Mouse (Mus musculus): ENCODE data around the gene Madd. TPM values are rescaled to one million over a fixed set of nuclear protein-coding genes. Genes with fewer than 3 reads are reported as not detected.

Gene Madd
- total and polyA plus RNA-seq, 2 experiments from 2014 or later: 2.4 to 4.3 TPM

- H3K9me3 ChIP-seq (replicated peaks; ENCODE audit: control insufficient read depth, low read length): no peaks in the 10 kb centered on the region
- H3K27me3 ChIP-seq (ENCODE audit: control insufficient read depth, insufficient read depth, low read length): no peaks in the 10 kb centered on the region
- H3K4me3 ChIP-seq (ENCODE audit: low read depth, low read length): no peak overlapping the region
- WGBS: 88% methylated on average over 9 of the region's 9 CpGs
- peaks cover 55% of the 10 kb centered on the region for H3K36me3 ChIP-seq (replicated peaks; ENCODE audit: control insufficient read depth, insufficient read depth, low read length)
- H3K27ac ChIP-seq (ENCODE audit: low read depth): no peak overlapping the region
- H3K4me1 ChIP-seq (ENCODE audit: control insufficient read depth, insufficient read depth): peaks cover 17% of the 10 kb centered on the region; the same call in 1 of the 2 replicates
- H3K9ac ChIP-seq (replicated peaks; ENCODE audit: low read depth, low read length): no peak overlapping the region
- no peak for TF ChIP-seq CTCF (IDR thresholded peaks at IDR 0.05; ENCODE audit: low read depth)
- TF ChIP-seq EP300 (IDR thresholded peaks at IDR 0.05; ENCODE audit: low read depth): no peak
- H3K4me2 ChIP-seq (ENCODE audit: low read depth, low read length): no peak overlapping the region
- DNase-seq (ENCODE audit: low spot score) (no peak), ATAC-seq (ENCODE audit: insufficient read depth, low read depth) (no peak)
These were observed 22.7 kb upstream of the Madd start for GRCm38 (mm10) chr2:91206254-91206775.

GRCm38 (mm10) chr2:91202972-91203656 is 19.5 kb upstream of the Madd start:
- H3K27me3 ChIP-seq (ENCODE audit: control insufficient read depth, insufficient read depth, low read length): no peaks in the 10 kb centered on the region
- TF ChIP-seq CTCF (IDR thresholded peaks at IDR 0.05; ENCODE audit: low read depth) (no peak), EP300 (IDR thresholded peaks at IDR 0.05; ENCODE audit: low read depth) (no peak)
- H3K36me3 ChIP-seq (replicated peaks; ENCODE audit: control insufficient read depth, insufficient read depth, low read length): peaks cover 26% of the 10 kb centered on the region
- H3K27ac ChIP-seq (ENCODE audit: low read depth): peak overlapping the region; percentile 95
- ATAC-seq (ENCODE audit: insufficient read depth, low read depth) (peak; percentile 15; the same call in 1 of the 2 replicates), DNase-seq (ENCODE audit: low spot score) (no peak)
- peaks cover 17% of the 10 kb centered on the region; the same call in 1 of the 2 replicates for H3K4me1 ChIP-seq (ENCODE audit: control insufficient read depth, insufficient read depth)
- peak overlapping the region; percentile 65 for H3K4me3 ChIP-seq (ENCODE audit: low read depth, low read length)
- no peaks in the 10 kb centered on the region for H3K9me3 ChIP-seq (replicated peaks; ENCODE audit: control insufficient read depth, low read length)
- H3K9ac ChIP-seq (replicated peaks; ENCODE audit: low read depth, low read length): peak overlapping the region; percentile 78
- 13% methylated on average over 20 of the region's 20 CpGs for WGBS
- peak overlapping the region; percentile 83 for H3K4me2 ChIP-seq (ENCODE audit: low read depth, low read length)

DNA sequence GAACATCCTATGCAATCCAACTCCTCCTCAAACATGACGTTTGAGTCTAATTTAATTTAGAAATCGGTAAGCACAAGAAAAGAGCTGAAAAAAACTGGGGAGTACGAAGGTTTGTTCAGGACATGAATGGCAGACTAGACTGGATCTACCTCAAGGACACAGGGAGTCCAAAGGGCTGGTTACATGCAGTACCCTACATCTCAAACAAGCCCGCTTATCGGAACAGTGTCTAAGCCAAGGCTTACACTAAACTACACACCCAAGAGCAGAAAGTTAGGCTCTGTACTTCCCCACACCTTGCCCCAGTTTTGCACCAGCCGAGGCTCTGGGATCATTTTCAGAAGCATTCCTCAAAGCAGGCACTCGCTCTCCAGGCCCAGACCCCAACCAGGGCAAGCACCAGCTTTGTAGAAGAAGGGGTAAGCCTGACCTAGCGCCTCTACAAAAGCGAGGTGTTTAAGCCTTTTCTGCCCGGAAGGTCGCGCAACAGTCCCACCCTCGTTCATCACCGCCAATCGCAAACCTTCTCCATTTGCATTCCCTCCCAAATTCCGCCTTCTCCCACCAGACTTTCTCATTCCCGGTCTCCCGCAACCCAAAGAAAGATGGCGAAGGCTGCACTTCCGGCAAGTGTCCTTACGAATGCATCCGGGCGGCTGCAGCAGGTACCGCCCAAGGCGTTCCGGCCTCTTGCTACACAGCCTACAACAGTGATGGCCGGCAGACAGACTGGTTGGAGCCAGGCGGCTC is 18.8 kb upstream of the Madd start, which contains the start of the genes Nr1h3 and Acp2:
Nr1h3 (minus strand) TSS at position 613 of the 750 bp plus-strand sequence.
Acp2 (plus strand) TSS at position 664 of the 750 bp plus-strand sequence.
- ATAC-seq (ENCODE audit: insufficient read depth, low read depth) (peak; percentile 97), DNase-seq (ENCODE audit: low spot score) (peak; percentile 96)
- Histone ChIP-seq H3K4me1 (ENCODE audit: control insufficient read depth, insufficient read depth) (peaks cover 17% of the 10 kb centered on the region; the same call in 1 of the 2 replicates), H3K36me3 (replicated peaks; ENCODE audit: control insufficient read depth, insufficient read depth, low read length) (peaks cover 19% of the 10 kb centered on the region), H3K9me3 (replicated peaks; ENCODE audit: control insufficient read depth, low read length) (no peaks in the 10 kb centered on the region), H3K27ac (ENCODE audit: low read depth) (peak within 1 kb of the TSS; percentile 95), H3K4me2 (ENCODE audit: low read depth, low read length) (peak within 1 kb of the TSS; percentile 83), H3K27me3 (ENCODE audit: control insufficient read depth, insufficient read depth, low read length) (no peaks in the 10 kb centered on the region), H3K4me3 (ENCODE audit: low read depth, low read length) (peak within 1 kb of the TSS; percentile 65), H3K9ac (replicated peaks; ENCODE audit: low read depth, low read length) (peak within 1 kb of the TSS; percentile 78)
- TF ChIP-seq CTCF (IDR thresholded peaks at IDR 0.05; ENCODE audit: low read depth) (peak; percentile 8; the same call in 1 of the 2 replicates), EP300 (IDR thresholded peaks at IDR 0.05; ENCODE audit: low read depth) (peak; percentile 60; the same call in 1 of the 2 replicates)
- 3% methylated on average over 28 of the region's 28 CpGs for WGBS

DNA sequence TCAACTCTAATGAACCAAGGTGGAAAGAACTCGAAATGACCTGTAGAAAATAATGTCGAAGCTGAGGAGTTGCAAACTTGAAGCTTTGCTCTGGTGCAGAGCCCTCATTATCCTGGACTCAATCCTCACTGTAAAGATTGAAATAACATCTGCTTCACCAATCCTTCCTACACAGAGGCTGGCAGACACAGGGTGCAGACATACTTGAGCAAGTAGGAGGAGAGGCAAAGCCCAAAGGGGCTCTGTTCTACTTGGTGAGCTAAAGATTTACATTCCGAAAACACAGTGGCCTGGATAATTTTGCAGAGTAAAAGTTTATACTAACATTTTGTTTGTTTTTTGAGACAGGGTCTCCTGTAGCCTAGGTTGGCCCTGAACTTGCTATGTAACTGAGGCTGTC is 15.3 kb upstream of the Madd start:
- no peak overlapping the region for H3K4me2 ChIP-seq (ENCODE audit: low read depth, low read length)
- no peak for ATAC-seq (ENCODE audit: insufficient read depth, low read depth)
- TF ChIP-seq CTCF (IDR thresholded peaks at IDR 0.05; ENCODE audit: low read depth) (no peak), EP300 (IDR thresholded peaks at IDR 0.05; ENCODE audit: low read depth) (no peak)
- H3K27me3 ChIP-seq (ENCODE audit: control insufficient read depth, insufficient read depth, low read length): no peaks in the 10 kb centered on the region
- no peak for DNase-seq (ENCODE audit: low spot score)
- peaks cover 31% of the 10 kb centered on the region; the same call in 1 of the 2 replicates for H3K4me1 ChIP-seq (ENCODE audit: control insufficient read depth, insufficient read depth)
- H3K9ac ChIP-seq (replicated peaks; ENCODE audit: low read depth, low read length): no peak overlapping the region
- H3K4me3 ChIP-seq (ENCODE audit: low read depth, low read length): no peak overlapping the region
- H3K9me3 ChIP-seq (replicated peaks; ENCODE audit: control insufficient read depth, low read length): no peaks in the 10 kb centered on the region
- H3K27ac ChIP-seq (ENCODE audit: low read depth): no peak overlapping the region
- 80% methylated on average over 3 of the region's 3 CpGs for WGBS
- H3K36me3 ChIP-seq (replicated peaks; ENCODE audit: control insufficient read depth, insufficient read depth, low read length): no peaks in the 10 kb centered on the region

DNA sequence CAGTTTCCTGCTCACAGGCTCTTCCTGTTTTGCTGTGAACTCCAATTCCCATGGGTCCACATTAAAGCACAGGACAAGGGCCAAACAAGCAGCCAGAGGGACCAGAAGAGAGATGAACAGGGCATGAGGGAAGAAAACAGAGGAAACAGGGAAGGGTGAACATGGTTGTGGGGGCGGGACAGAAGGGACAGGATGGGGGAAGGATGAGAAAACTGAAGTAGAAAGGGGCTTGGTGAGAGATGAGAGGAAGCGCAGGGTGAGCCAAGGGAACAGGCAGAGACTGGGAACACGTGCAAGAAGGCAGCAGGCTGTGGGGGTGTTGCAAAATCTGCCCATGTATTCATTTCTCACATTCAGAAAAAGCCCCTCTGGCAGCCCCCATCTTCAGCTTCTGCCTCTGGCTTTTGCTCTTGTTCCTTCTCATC is 13.0 kb upstream of the Madd start:
- TF ChIP-seq EP300 (IDR thresholded peaks at IDR 0.05; ENCODE audit: low read depth) (no peak), CTCF (IDR thresholded peaks at IDR 0.05; ENCODE audit: low read depth) (no peak)
- Histone ChIP-seq H3K9me3 (replicated peaks; ENCODE audit: control insufficient read depth, low read length) (no peaks in the 10 kb centered on the region), H3K27ac (ENCODE audit: low read depth) (peak overlapping the region; percentile 30), H3K27me3 (ENCODE audit: control insufficient read depth, insufficient read depth, low read length) (no peaks in the 10 kb centered on the region), H3K4me2 (ENCODE audit: low read depth, low read length) (no peak overlapping the region), H3K4me3 (ENCODE audit: low read depth, low read length) (no peak overlapping the region), H3K9ac (replicated peaks; ENCODE audit: low read depth, low read length) (no peak overlapping the region), H3K4me1 (ENCODE audit: control insufficient read depth, insufficient read depth) (peaks cover 16% of the 10 kb centered on the region; the same call in 1 of the 2 replicates), H3K36me3 (replicated peaks; ENCODE audit: control insufficient read depth, insufficient read depth, low read length) (no peaks in the 10 kb centered on the region)
- WGBS: 52% methylated on average over 3 of the region's 3 CpGs
- peak; percentile 39 for DNase-seq (ENCODE audit: low spot score)
- ATAC-seq (ENCODE audit: insufficient read depth, low read depth): peak; percentile 24; the same call in 1 of the 2 replicates

All from heart, postnatal 0 days (tissue).